Mouse (Mus musculus): ENCODE data around the gene Cd80. TPM values are rescaled to one million over a fixed set of nuclear protein-coding genes. Genes with fewer than 3 reads are reported as not detected.
A peak's percentile ranks its signal among the peaks of the same experiment; 100 is the strongest.
"Not testable (repeated sequence)": the region's sequence is repeated elsewhere in the genome, so short reads cannot be mapped to it uniquely, and the experiment has no call there.

Gene Cd80
- polyA plus RNA-seq, 1 experiment from 2014 or later, result 0.51 TPM

- Histone ChIP-seq H3K4me1 (ENCODE audit: control insufficient read depth, insufficient read depth, low read length) (no peaks in the 10 kb centered on the region), H3K4me2 (replicated peaks; ENCODE audit: low read depth, low read length) (no peak overlapping the region), H3K4me3 (ENCODE audit: low read length) (no peak overlapping the region), H3K9ac (ENCODE audit: low read depth, low read length) (no peak overlapping the region), H3K27ac (ENCODE audit: low read depth, low read length) (no peak overlapping the region), H3K9me3 (ENCODE audit: control insufficient read depth, low read length) (no peaks in the 10 kb centered on the region), H3K36me3 (ENCODE audit: control insufficient read depth, insufficient read depth, low read length) (peaks cover 52% of the 10 kb centered on the region), H3K27me3 (ENCODE audit: control insufficient read depth, insufficient read depth, low read length) (no peaks in the 10 kb centered on the region)
- WGBS, result 97% methylated on average over 20 of the region's 20 CpGs
- ATAC-seq (ENCODE audit: low FRiP score, low TSS enrichment), result no peak
These were observed 9.8 kb upstream of the Cd80 start for GRCm38 (mm10) chr16:38445576-38445975.

GRCm38 (mm10) chr16:38446141-38446540 is 9.2 kb upstream of the Cd80 start:
- not testable (repeated sequence) for H3K9ac ChIP-seq (ENCODE audit: low read depth, low read length); ATAC-seq (ENCODE audit: low FRiP score, low TSS enrichment); H3K27me3 ChIP-seq (ENCODE audit: control insufficient read depth, insufficient read depth, low read length); H3K27ac ChIP-seq (ENCODE audit: low read depth, low read length); H3K4me1 ChIP-seq (ENCODE audit: control insufficient read depth, insufficient read depth, low read length); H3K9me3 ChIP-seq (ENCODE audit: control insufficient read depth, low read length); H3K4me2 ChIP-seq (replicated peaks; ENCODE audit: low read depth, low read length); H3K4me3 ChIP-seq (ENCODE audit: low read length)
- 100% methylated on average over 2 of the region's 2 CpGs for WGBS
- H3K36me3 ChIP-seq (ENCODE audit: control insufficient read depth, insufficient read depth, low read length), result peaks cover 52% of the 10 kb centered on the region

DNA sequence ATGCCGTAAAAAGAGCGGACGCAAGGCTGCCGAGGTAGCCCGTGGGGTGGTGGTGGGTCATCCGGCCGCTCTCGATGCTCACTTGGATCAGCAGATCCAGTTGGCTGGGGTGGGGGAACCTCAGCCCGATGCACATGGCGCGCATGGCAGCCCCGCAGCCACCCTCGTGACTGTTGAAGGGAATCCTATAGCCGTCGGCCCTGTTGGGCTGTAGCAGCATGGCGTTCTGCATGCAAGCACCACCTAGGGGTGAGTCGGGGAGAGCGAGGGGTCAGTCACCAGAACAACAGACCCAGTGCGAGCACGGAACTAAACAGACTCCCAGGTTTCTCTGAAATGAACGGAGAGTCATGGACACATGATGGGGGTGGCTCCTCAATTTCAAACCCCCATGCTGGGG is 8.0 kb upstream of the Cd80 start:
- Histone ChIP-seq H3K9me3 (ENCODE audit: control insufficient read depth, low read length) (no peaks in the 10 kb centered on the region), H3K4me1 (ENCODE audit: control insufficient read depth, insufficient read depth, low read length) (peaks cover 6% of the 10 kb centered on the region), H3K27me3 (ENCODE audit: control insufficient read depth, insufficient read depth, low read length) (no peaks in the 10 kb centered on the region), H3K4me3 (ENCODE audit: low read length) (no peak overlapping the region), H3K36me3 (ENCODE audit: control insufficient read depth, insufficient read depth, low read length) (peaks cover 52% of the 10 kb centered on the region), H3K4me2 (replicated peaks; ENCODE audit: low read depth, low read length) (no peak overlapping the region), H3K9ac (ENCODE audit: low read depth, low read length) (no peak overlapping the region), H3K27ac (ENCODE audit: low read depth, low read length) (no peak overlapping the region)
- WGBS, result 92% methylated on average over 21 of the region's 21 CpGs
- ATAC-seq (ENCODE audit: low FRiP score, low TSS enrichment), result no peak

DNA sequence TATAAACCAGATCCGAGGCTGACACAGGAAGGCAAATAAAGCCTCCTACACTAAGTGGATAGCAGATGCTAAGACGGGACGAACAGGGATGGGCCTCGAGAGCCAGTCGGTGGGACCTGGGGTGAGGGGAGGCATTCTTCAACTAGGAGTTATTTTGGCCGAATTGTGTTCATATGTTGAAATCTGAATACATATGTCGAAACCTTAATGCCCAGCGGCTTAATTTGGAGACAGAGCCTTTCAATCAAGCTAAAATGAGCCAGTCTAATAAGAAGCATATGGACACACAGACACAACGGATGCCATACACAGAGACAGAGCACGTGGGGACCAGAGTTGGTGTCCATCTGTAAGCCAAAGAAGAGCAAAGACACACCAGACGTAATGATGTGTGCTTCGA is 6.9 kb upstream of the Cd80 start:
- no peak overlapping the region for H3K27ac ChIP-seq (ENCODE audit: low read depth, low read length)
- no peak for ATAC-seq (ENCODE audit: low FRiP score, low TSS enrichment)
- H3K4me1 ChIP-seq (ENCODE audit: control insufficient read depth, insufficient read depth, low read length), result peaks cover 9% of the 10 kb centered on the region
- no peak overlapping the region for H3K4me2 ChIP-seq (replicated peaks; ENCODE audit: low read depth, low read length)
- H3K9ac ChIP-seq (ENCODE audit: low read depth, low read length), result no peak overlapping the region
- H3K4me3 ChIP-seq (ENCODE audit: low read length), result no peak overlapping the region
- WGBS, result 89% methylated on average over 12 of the region's 12 CpGs
- H3K36me3 ChIP-seq (ENCODE audit: control insufficient read depth, insufficient read depth, low read length), result peaks cover 52% of the 10 kb centered on the region
- no peaks in the 10 kb centered on the region for H3K27me3 ChIP-seq (ENCODE audit: control insufficient read depth, insufficient read depth, low read length)
- H3K9me3 ChIP-seq (ENCODE audit: control insufficient read depth, low read length), result no peaks in the 10 kb centered on the region

GRCm38 (mm10) chr16:38450707-38451106 is 4.7 kb upstream of the Cd80 start:
- Histone ChIP-seq H3K4me3 (ENCODE audit: low read length) (no peak overlapping the region), H3K4me1 (ENCODE audit: control insufficient read depth, insufficient read depth, low read length) (peaks cover 9% of the 10 kb centered on the region), H3K27ac (ENCODE audit: low read depth, low read length) (no peak overlapping the region), H3K4me2 (replicated peaks; ENCODE audit: low read depth, low read length) (no peak overlapping the region), H3K36me3 (ENCODE audit: control insufficient read depth, insufficient read depth, low read length) (peaks cover 33% of the 10 kb centered on the region), H3K9me3 (ENCODE audit: control insufficient read depth, low read length) (no peaks in the 10 kb centered on the region), H3K9ac (ENCODE audit: low read depth, low read length) (no peak overlapping the region), H3K27me3 (ENCODE audit: control insufficient read depth, insufficient read depth, low read length) (no peaks in the 10 kb centered on the region)
- no peak for ATAC-seq (ENCODE audit: low FRiP score, low TSS enrichment)
- 90% methylated on average over 7 of the region's 7 CpGs for WGBS

GRCm38 (mm10) chr16:38451421-38452205 is 3.7 kb upstream of the Cd80 start:
- Histone ChIP-seq H3K27ac (ENCODE audit: low read depth, low read length) (peak overlapping the region; percentile 94), H3K4me2 (replicated peaks; ENCODE audit: low read depth, low read length) (peak overlapping the region; percentile 76), H3K27me3 (ENCODE audit: control insufficient read depth, insufficient read depth, low read length) (no peaks in the 10 kb centered on the region), H3K9me3 (ENCODE audit: control insufficient read depth, low read length) (no peaks in the 10 kb centered on the region), H3K36me3 (ENCODE audit: control insufficient read depth, insufficient read depth, low read length) (peaks cover 24% of the 10 kb centered on the region), H3K9ac (ENCODE audit: low read depth, low read length) (peak overlapping the region; percentile 91), H3K4me3 (ENCODE audit: low read length) (peak overlapping the region; percentile 71), H3K4me1 (ENCODE audit: control insufficient read depth, insufficient read depth, low read length) (peaks cover 9% of the 10 kb centered on the region)
- WGBS, result 42% methylated on average over 12 of the region's 12 CpGs
- ATAC-seq (ENCODE audit: low FRiP score, low TSS enrichment), result no peak

DNA sequence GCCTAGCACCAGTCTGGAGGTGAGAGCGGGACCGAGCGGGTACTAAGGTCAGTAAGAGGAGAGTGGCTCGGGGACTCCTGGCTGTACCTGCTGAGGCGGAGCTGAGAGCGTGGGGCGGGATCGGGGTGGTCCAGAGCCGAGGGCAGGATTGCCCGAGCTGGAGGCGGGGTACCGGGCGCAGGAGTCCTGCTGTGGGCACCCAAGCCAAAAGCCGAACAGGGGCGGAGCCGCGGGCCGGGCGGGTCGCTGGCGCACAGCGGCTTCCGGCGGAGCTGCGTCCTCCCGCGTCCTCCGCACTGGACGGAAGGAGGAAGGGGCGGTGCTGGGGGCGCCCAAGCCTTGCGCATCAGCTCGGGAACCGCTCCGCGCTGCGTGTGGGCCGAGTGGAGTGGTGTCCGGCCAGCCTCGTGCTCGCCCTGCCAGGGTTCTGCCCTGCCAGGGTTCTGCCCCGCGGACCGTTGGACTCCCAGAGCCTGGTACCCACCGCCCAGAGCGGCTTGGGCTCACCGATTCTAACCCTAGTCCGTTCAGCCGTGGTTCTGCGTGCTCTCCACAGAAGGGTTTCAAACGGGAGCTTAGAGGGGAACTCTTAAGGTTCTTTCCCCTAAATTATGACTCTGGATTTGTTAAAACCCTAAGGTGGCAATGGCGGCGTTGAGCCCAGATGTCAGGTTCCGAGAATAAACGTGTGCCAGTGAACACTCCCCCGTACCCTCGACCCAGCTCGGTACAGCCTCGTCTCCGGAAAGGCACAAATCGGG is 2.7 kb upstream of the Cd80 start, which contains the start of gene Adprh:
Gene Adprh (minus strand): TSS at position 262 of the 761 bp plus-strand sequence.
- Histone ChIP-seq H3K4me3 (ENCODE audit: low read length) (peak within 1 kb of the TSS; percentile 71), H3K27me3 (ENCODE audit: control insufficient read depth, insufficient read depth, low read length) (no peaks in the 10 kb centered on the region), H3K9ac (ENCODE audit: low read depth, low read length) (peak within 1 kb of the TSS; percentile 91), H3K4me2 (replicated peaks; ENCODE audit: low read depth, low read length) (peak within 1 kb of the TSS; percentile 76), H3K27ac (ENCODE audit: low read depth, low read length) (peak within 1 kb of the TSS; percentile 94), H3K36me3 (ENCODE audit: control insufficient read depth, insufficient read depth, low read length) (peaks cover 14% of the 10 kb centered on the region), H3K4me1 (ENCODE audit: control insufficient read depth, insufficient read depth, low read length) (peaks cover 9% of the 10 kb centered on the region), H3K9me3 (ENCODE audit: control insufficient read depth, low read length) (no peaks in the 10 kb centered on the region)
- ATAC-seq (ENCODE audit: low FRiP score, low TSS enrichment), result peak; percentile 98
- WGBS, result 2% methylated on average over 61 of the region's 61 CpGs

DNA sequence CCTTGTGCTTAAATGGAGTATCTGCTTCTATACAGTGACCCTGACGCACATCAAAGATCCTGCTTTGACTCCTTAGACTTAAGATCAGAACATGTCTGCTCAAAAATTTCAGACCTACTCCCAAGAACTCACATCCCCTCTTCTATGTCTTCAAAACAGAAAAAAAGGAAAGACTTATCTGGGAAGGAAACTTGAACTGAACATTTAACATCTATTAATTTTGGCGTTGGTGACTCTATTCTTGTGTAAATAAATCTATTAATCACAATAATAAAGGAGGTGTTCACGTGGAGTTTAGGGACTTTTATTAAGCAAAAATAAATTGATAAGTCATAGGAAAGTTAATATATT is 2.2 kb upstream of the Cd80 start:
- no peak; the same call in 1 of the 2 replicates for ATAC-seq (ENCODE audit: low FRiP score, low TSS enrichment)
- Histone ChIP-seq H3K4me3 (ENCODE audit: low read length) (peak overlapping the region; percentile 71), H3K4me2 (replicated peaks; ENCODE audit: low read depth, low read length) (peak overlapping the region; percentile 76), H3K27ac (ENCODE audit: low read depth, low read length) (peak overlapping the region; percentile 94; the same call in 1 of the 2 replicates), H3K4me1 (ENCODE audit: control insufficient read depth, insufficient read depth, low read length) (peaks cover 9% of the 10 kb centered on the region), H3K9ac (ENCODE audit: low read depth, low read length) (peak overlapping the region; percentile 91), H3K27me3 (ENCODE audit: control insufficient read depth, insufficient read depth, low read length) (no peaks in the 10 kb centered on the region), H3K9me3 (ENCODE audit: control insufficient read depth, low read length) (no peaks in the 10 kb centered on the region), H3K36me3 (ENCODE audit: control insufficient read depth, insufficient read depth, low read length) (peaks cover 9% of the 10 kb centered on the region)
- 26% methylated on average over 3 of the region's 3 CpGs for WGBS

DNA sequence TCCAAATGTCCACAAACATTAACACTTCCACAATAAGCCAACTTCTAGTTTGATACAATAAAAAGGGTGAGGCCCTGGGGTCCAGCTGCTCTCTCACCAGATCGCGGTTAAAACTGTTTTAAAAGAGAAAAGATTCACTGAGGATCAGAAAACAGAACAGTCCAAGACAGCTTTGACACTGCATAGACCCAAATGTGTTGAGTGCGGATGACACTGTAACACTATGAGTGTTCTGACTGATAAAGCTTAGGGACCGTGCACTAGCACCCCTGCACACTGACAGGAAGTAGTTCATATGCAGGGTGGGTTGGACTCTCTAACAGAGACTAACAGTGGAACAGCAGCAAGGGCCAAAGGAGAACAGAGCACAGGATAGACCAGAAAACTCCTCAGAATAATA is 1.4 kb upstream of the Cd80 start:
- Histone ChIP-seq H3K27me3 (ENCODE audit: control insufficient read depth, insufficient read depth, low read length) (no peaks in the 10 kb centered on the region), H3K36me3 (ENCODE audit: control insufficient read depth, insufficient read depth, low read length) (peaks cover 7% of the 10 kb centered on the region), H3K27ac (ENCODE audit: low read depth, low read length) (no peak overlapping the region), H3K4me1 (ENCODE audit: control insufficient read depth, insufficient read depth, low read length) (peaks cover 9% of the 10 kb centered on the region), H3K4me3 (ENCODE audit: low read length) (no peak overlapping the region), H3K4me2 (replicated peaks; ENCODE audit: low read depth, low read length) (no peak overlapping the region), H3K9me3 (ENCODE audit: control insufficient read depth, low read length) (no peaks in the 10 kb centered on the region), H3K9ac (ENCODE audit: low read depth, low read length) (no peak overlapping the region)
- WGBS, result 88% methylated on average over 4 of the region's 4 CpGs
- ATAC-seq (ENCODE audit: low FRiP score, low TSS enrichment), result no peak
